Mouse (Mus musculus) liver, embryonic 14.5 days (tissue): ENCODE measurements at regions not wholly inside any gene's neighbourhood (a gene's known extent, or its start where the extent isn't known, plus 50 kb on each side); places are given as distances from the start of the nearest gene placed in this dataset.

ENCODE experiments used
- CTCF ChIP-seq: IDR thresholded peaks from 2 replicates; pipeline ENCODE4 v1.5.1; 2016; ENCODE audit warnings: antibody characterized with exemption, low read depth, control low read depth
- EP300 ChIP-seq: IDR thresholded peaks from 2 replicates; pipeline ENCODE4 v1.6.1; 2016; ENCODE audit warnings: antibody characterized with exemption, low read depth

GRCm38 (mm10) chr3:37781086-37781485 lies 56.8 kb upstream of the Gm5148 start:
- no peak for TF ChIP-seq CTCF
- TF ChIP-seq EP300: no peak
